Mouse (Mus musculus) embryonic stem cell, embryonic (primary cell): ENCODE measurements around the gene Klhl42.

ENCODE experiments used
- CTCF ChIA-PET, 4 experiments: fragments of 300-600 bp in 2 of 4; fragments of 350-600 bp in 2 of 4; sonication (Branson Sonifier 250); formaldehyde crosslinking; loops; one replicate each; lab custom pipeline; 2022; ENCODE audit warnings: inconsistent platforms in 2 of 4; lab: Charles Lee
- POLR2A ChIA-PET, 4 experiments: fragments of 300-600 bp in 2 of 4; fragments of 350-600 bp in 2 of 4; sonication (Branson Sonifier 250); formaldehyde crosslinking; loops; one replicate each; lab custom pipeline; 2022; ENCODE audit warnings: antibody characterized with exemption in 4 of 4, inconsistent platforms in 1 of 4; lab: Charles Lee

Klhl42 gene

GRCm38 (mm10) chr6:147105529-147105928 lies 14.3 kb downstream of the Klhl42 start:
- POLR2A ChIA-PET, result interaction anchor here (0.6 to 3.8 kb wide), 6 partner anchors 11 to 46 kb away, joined by 3 to 23 read pairs (median 4); partner anchors contain the start of genes Klhl42 (in 1 of the 4) and Mansc4 (in 1 of the 4)
- CTCF ChIA-PET, result interaction anchor here in 1 of 4 experiments (0.6 to 1.5 kb wide), 4 partner anchors 9 to 135 kb away, joined by 3 to 5 read pairs (median 4); no protein-coding TSS in a partner anchor

GRCm38 (mm10) chr6:147106716-147107115 lies 15.5 kb downstream of the Klhl42 start:
- CTCF ChIA-PET, result interaction anchor here in 2 of 4 experiments (0.6 to 2.4 kb wide), 5 partner anchors 8 to 421 kb away, joined by 3 to 7 read pairs (median 3); no protein-coding TSS in a partner anchor
- POLR2A ChIA-PET, result interaction anchor here in 3 of 4 experiments (0.6 to 3.8 kb wide), 10 partner anchors 7 to 81 kb away, joined by 3 to 23 read pairs (median 3); partner anchors contain the start of gene Klhl42 (in 1 of the 3)

GRCm38 (mm10) chr6:147109283-147109682 lies 18.1 kb downstream of the Klhl42 start:
- ChIA-PET POLR2A (interaction anchor here in 2 of 4 experiments (0.6 to 1.3 kb wide), 3 partner anchors 43 to 1052 kb away, joined by 3 read pairs; no protein-coding TSS in a partner anchor), CTCF (interaction anchor here in 2 of 4 experiments (0.5 to 0.6 kb wide), 3 partner anchors 50 to 165 kb away, joined by 3 to 4 read pairs (median 3); no protein-coding TSS in a partner anchor)

GRCm38 (mm10) chr6:147116579-147116978 lies 25.4 kb downstream of the Klhl42 start:
- POLR2A ChIA-PET, result interaction anchor here in 3 of 4 experiments (0.5 to 1.7 kb wide), 14 partner anchors 10 to 60 kb away, joined by 3 to 5 read pairs (median 4); partner anchors contain the start of gene Klhl42 (in 1 of the 3)
- CTCF ChIA-PET, result interaction anchor here (0.5 to 2.1 kb wide), 46 partner anchors 8 to 1412 kb away, joined by 3 to 17 read pairs (median 3); partner anchors contain the start of genes Mansc4 (in 1 of the 4) and Mrps35 (in 1 of the 4)

- CTCF ChIA-PET, result interaction anchor here in 2 of 4 experiments (1.9 to 2.1 kb wide), 2 partner anchors 122 to 123 kb away, joined by 14 to 17 read pairs; no protein-coding TSS in a partner anchor
- POLR2A ChIA-PET, result interaction anchor here in 2 of 4 experiments (0.6 to 1.7 kb wide), 6 partner anchors 12 to 325 kb away, joined by 3 to 6 read pairs (median 4); partner anchors contain the start of gene Mrps35 (in 1 of the 2)
These were observed 26.6 kb downstream of the Klhl42 start for GRCm38 (mm10) chr6:147117764-147118163.

- POLR2A ChIA-PET, result interaction anchor here in 1 of 4 experiments (0.7 to 1.7 kb wide), 3 partner anchors 14 to 325 kb away, joined by 3 to 6 read pairs (median 5); no protein-coding TSS in a partner anchor
- CTCF ChIA-PET, result no interaction called here
These were observed 27.0 kb downstream of the Klhl42 start for GRCm38 (mm10) chr6:147118190-147118589.

GRCm38 (mm10) chr6:147121320-147121719 lies 30.1 kb downstream of the Klhl42 start:
- POLR2A ChIA-PET, result interaction anchor here in 1 of 4 experiments (0.6 kb wide), 1 partner anchor 151 kb away, joined by 3 read pairs; no protein-coding TSS in a partner anchor
- CTCF ChIA-PET, result no interaction called here

GRCm38 (mm10) chr6:147127239-147127638 lies 36.1 kb downstream of the Klhl42 start:
- CTCF ChIA-PET, result interaction anchor here in 2 of 4 experiments (0.8 to 1.5 kb wide), 2 partner anchors 11 kb away, joined by 4 to 7 read pairs; no protein-coding TSS in a partner anchor
- POLR2A ChIA-PET, result no interaction called here

- ChIA-PET POLR2A (interaction anchor here in 1 of 4 experiments (0.7 kb wide), 1 partner anchor 21 kb away, joined by 4 read pairs; no protein-coding TSS in a partner anchor), CTCF (interaction anchor here in 3 of 4 experiments (0.6 to 0.8 kb wide), 4 partner anchors 112 to 549 kb away, joined by 3 to 11 read pairs (median 4); no protein-coding TSS in a partner anchor)
These were observed 47.1 kb downstream of the Klhl42 start for GRCm38 (mm10) chr6:147138260-147138659.

- ChIA-PET POLR2A (no interaction called here), CTCF (no interaction called here)
These were observed 49.5 kb downstream of the Klhl42 start for GRCm38 (mm10) chr6:147140600-147141154.

- ChIA-PET POLR2A (interaction anchor here in 1 of 4 experiments (0.8 kb wide), 1 partner anchor 87 kb away, joined by 3 read pairs; no protein-coding TSS in a partner anchor), CTCF (interaction anchor here in 1 of 4 experiments (0.6 kb wide), 1 partner anchor 96 kb away, joined by 3 read pairs; no protein-coding TSS in a partner anchor)
These were observed 53.5 kb downstream of the Klhl42 start for GRCm38 (mm10) chr6:147144664-147145063.

GRCm38 (mm10) chr6:147145277-147145676 lies 54.1 kb downstream of the Klhl42 start:
- POLR2A ChIA-PET, result interaction anchor here in 1 of 4 experiments (0.8 kb wide), 1 partner anchor 87 kb away, joined by 3 read pairs; no protein-coding TSS in a partner anchor
- CTCF ChIA-PET, result interaction anchor here in 2 of 4 experiments (0.6 to 1.1 kb wide), 3 partner anchors 29 to 312 kb away, joined by 3 read pairs; no protein-coding TSS in a partner anchor

- ChIA-PET CTCF (interaction anchor here in 1 of 4 experiments (0.7 to 1.1 kb wide), 2 partner anchors 29 to 312 kb away, joined by 3 read pairs; no protein-coding TSS in a partner anchor), POLR2A (no interaction called here)
These were observed 54.6 kb downstream of the Klhl42 start for GRCm38 (mm10) chr6:147145753-147146152.

GRCm38 (mm10) chr6:147151069-147151468 lies 59.9 kb downstream of the Klhl42 start:
- ChIA-PET POLR2A (no interaction called here), CTCF (no interaction called here)

- CTCF ChIA-PET, result interaction anchor here in 1 of 4 experiments (0.6 kb wide), 1 partner anchor 346 kb away, joined by 3 read pairs; no protein-coding TSS in a partner anchor
- POLR2A ChIA-PET, result no interaction called here
These were observed 60.7 kb downstream of the Klhl42 start for GRCm38 (mm10) chr6:147151839-147152238.

- ChIA-PET POLR2A (no interaction called here), CTCF (no interaction called here)
These were observed 63.9 kb downstream of the Klhl42 start for GRCm38 (mm10) chr6:147155085-147155484.

GRCm38 (mm10) chr6:147161818-147162584 lies 70.8 kb downstream of the Klhl42 start:
- CTCF ChIA-PET, result no interaction called here
- POLR2A ChIA-PET, result no interaction called here
